Mouse (Mus musculus): ENCODE measurements around the gene Prn. TPM values are rescaled to one million over a fixed set of nuclear protein-coding genes. Genes with fewer than 3 reads are reported as not detected.

Gene Prn
- polyA plus RNA-seq, 1 experiment from 2014 or later = not detected

DNA sequence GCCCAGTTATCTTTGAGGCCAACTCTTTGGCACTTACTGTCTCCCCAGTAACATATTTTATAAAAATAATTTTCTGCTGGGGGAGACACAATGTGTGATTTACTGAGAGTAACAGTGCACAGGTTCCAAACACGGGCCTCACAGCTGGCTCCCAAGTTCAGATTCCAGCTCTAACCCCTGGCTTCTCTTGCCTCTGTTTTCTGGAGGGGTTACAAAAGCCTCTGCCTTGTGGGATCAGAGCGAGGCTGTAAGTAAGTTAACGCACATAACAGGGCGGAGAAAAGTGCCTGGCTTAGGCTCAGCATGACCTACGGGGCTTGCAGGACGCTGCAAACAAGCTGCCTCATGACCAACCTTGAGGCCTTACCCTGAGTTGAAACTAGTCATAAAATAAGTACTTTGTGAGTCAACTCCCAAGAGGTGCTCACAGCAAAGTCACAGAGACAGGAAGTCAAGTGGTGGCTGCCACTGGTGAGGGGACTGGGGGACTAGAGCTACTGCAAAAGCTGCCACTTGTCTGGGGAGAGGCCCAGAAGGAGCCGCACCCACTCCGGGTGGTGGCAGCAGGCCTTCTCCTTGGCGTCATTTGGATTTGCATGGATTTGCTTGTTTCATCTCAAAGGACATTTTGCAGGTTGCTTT lies 94.9 kb downstream of the Prn start:
- WGBS = 83% methylated on average over 9 of the region's 9 CpGs
- Histone ChIP-seq H3K27ac (ENCODE audit: low read depth, low read length) (no peak overlapping the region), H3K9ac (ENCODE audit: low read depth, low read length) (no peak overlapping the region), H3K4me3 (ENCODE audit: low read depth, low read length) (no peak overlapping the region), H3K27me3 (ENCODE audit: control insufficient read depth, insufficient read depth, low read length) (no peaks in the 10 kb centered on the region), H3K36me3 (ENCODE audit: control insufficient read depth, insufficient read depth, low read length) (no peaks in the 10 kb centered on the region), H3K4me2 (replicated peaks; ENCODE audit: low read depth, low read length) (no peak overlapping the region), H3K9me3 (ENCODE audit: control insufficient read depth, low read length) (no peaks in the 10 kb centered on the region), H3K4me1 (replicated peaks; ENCODE audit: control insufficient read depth, insufficient read depth, low read length) (no peaks in the 10 kb centered on the region)
- DNase-seq (ENCODE audit: low spot score) (no peak), ATAC-seq (ENCODE audit: low FRiP score) (no peak)

DNA sequence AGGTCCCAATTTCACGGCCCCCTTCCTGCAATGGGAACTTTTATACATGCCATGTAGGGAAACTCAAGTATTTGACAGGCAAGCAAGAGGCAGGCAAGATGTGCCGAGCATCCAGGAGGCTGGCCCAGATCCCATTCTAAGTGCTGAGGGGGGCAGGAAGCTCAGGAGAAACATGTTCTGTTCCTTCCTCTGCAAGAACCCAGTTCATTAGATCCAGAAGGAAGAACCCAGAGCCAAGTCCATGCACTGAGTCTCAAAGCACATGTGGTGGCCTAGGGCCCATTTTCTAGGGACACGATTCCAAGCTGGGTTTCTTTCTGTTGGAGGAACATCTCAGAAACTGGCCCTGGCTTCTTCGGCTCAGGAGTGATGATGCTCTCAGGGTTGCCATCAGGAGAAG lies 95.7 kb downstream of the Prn start:
- Histone ChIP-seq H3K27me3 (ENCODE audit: control insufficient read depth, insufficient read depth, low read length) (no peaks in the 10 kb centered on the region), H3K4me2 (replicated peaks; ENCODE audit: low read depth, low read length) (no peak overlapping the region), H3K4me1 (replicated peaks; ENCODE audit: control insufficient read depth, insufficient read depth, low read length) (no peaks in the 10 kb centered on the region), H3K27ac (ENCODE audit: low read depth, low read length) (no peak overlapping the region), H3K4me3 (ENCODE audit: low read depth, low read length) (no peak overlapping the region), H3K9me3 (ENCODE audit: control insufficient read depth, low read length) (no peaks in the 10 kb centered on the region), H3K9ac (ENCODE audit: low read depth, low read length) (no peak overlapping the region), H3K36me3 (ENCODE audit: control insufficient read depth, insufficient read depth, low read length) (0 out of 2 replicates have a peak, but pooled peaks cover 2% of the 10 kb centered on the region)
- 93% methylated on average over 4 of the region's 4 CpGs for WGBS
- DNase-seq (ENCODE audit: low spot score) (no peak), ATAC-seq (ENCODE audit: low FRiP score) (no peak)

Other genes with a start within 250 kb of the Prn start
- gene Erv3, start 50.2 kb upstream of the Prn start, polyA plus RNA-seq (2014; fragmentation: Nextera tagmentation; extraction: Ambion mirVana) = not detected in 2 replicates
- 34.4 and 35.1 TPM in 2 replicates for gene Prnp, start within 50 bp of the Prn start, polyA plus RNA-seq (2014; fragmentation: Nextera tagmentation; extraction: Ambion mirVana)
- 6.2 and 8.2 TPM in 2 replicates for gene Prnd, start 40.9 kb downstream of the Prn start, polyA plus RNA-seq (2014; fragmentation: Nextera tagmentation; extraction: Ambion mirVana)
- 27.2 and 27.3 TPM in 2 replicates for gene Rassf2, start 120.3 kb downstream of the Prn start, polyA plus RNA-seq (2014; fragmentation: Nextera tagmentation; extraction: Ambion mirVana)
- 11.4 and 14.6 TPM in 2 replicates for gene Slc23a2, start 235.2 kb downstream of the Prn start, polyA plus RNA-seq (2014; fragmentation: Nextera tagmentation; extraction: Ambion mirVana)

All from hindbrain, embryonic 11.5 days (tissue).